Mouse (Mus musculus) kidney, postnatal 0 days (tissue): Measurements from ENCODE around the gene Immp2l. TPM values are rescaled to one million over a fixed set of nuclear protein-coding genes. Genes with fewer than 3 reads are reported as not detected.

Experiments used
- ATAC-seq: fragments of 200-750 bp; cut with Nextera tagmentation; replicated peaks from 2 replicates; pipeline ENCODE4 v1.8.0; 2017; ENCODE audit warnings: low read depth, moderate number of reproducible peaks, moderate TSS enrichment, moderate library complexity; ENCODE audit not compliant: low FRiP score
- DNase-seq: peaks from one replicate; pipeline ENCODE4 v3.0.0-alpha.2; 2016; ENCODE audit warnings: low spot score
- H3K27ac ChIP-seq: fragments of 300-500 bp; sonication (generic); 2 replicates; pipeline ENCODE4 v1.5.1; 2014; ENCODE audit warnings: mild to moderate bottlenecking
- H3K27me3 ChIP-seq: fragments of 300-500 bp; sonication (generic); 2 replicates; pipeline ENCODE4 v1.6.1; 2014; ENCODE audit warnings: low read length, mixed read lengths; ENCODE audit not compliant: insufficient read depth
- H3K36me3 ChIP-seq: fragments of 300-500 bp; sonication (generic); 2 replicates; pipeline ENCODE4 v1.6.1; 2014; ENCODE audit warnings: low read length, mixed read lengths; ENCODE audit not compliant: insufficient read depth
- H3K4me1 ChIP-seq: fragments of 300-500 bp; sonication (generic); replicated peaks from 2 replicates; pipeline ENCODE4 v1.6.1; 2014; ENCODE audit warnings: antibody characterized with exemption, low read length, mixed read lengths; ENCODE audit not compliant: insufficient read depth
- H3K4me2 ChIP-seq: fragments of 300-500 bp; sonication (generic); 2 replicates; pipeline ENCODE4 v1.6.1; 2014; ENCODE audit warnings: mild to moderate bottlenecking, low read length, moderate library complexity, mixed read lengths
- H3K4me3 ChIP-seq: fragments of 300-500 bp; sonication (generic); replicated peaks from 2 replicates; pipeline ENCODE4 v1.5.1; 2014; ENCODE audit warnings: low read depth, low read length
- H3K9ac ChIP-seq: fragments of 300-500 bp; sonication (generic); 2 replicates; pipeline ENCODE4 v1.6.1; 2014; ENCODE audit warnings: low read depth, low read length
- H3K9me3 ChIP-seq: fragments of 300-500 bp; sonication (generic); replicated peaks from 2 replicates; pipeline ENCODE4 v1.6.1; 2016; ENCODE audit warnings: low read length, inconsistent platforms, mixed read lengths
- CTCF ChIP-seq: IDR thresholded peaks from 2 replicates; pipeline ENCODE4 v1.5.1; 2016; ENCODE audit warnings: antibody characterized with exemption, low read depth, mild to moderate bottlenecking, moderate library complexity
- WGBS: fragments of 180-500 bp; shearing (Covaris S2); extraction: QIAGEN DNeasy Blood & Tissue Kit; methylation state at CpG from one replicate; pipeline ENCODE4 v1.1.7; 2014; 5-methylcytosine and 5-hydroxymethylcytosine counted together
- polyA plus RNA-seq: library from polyadenylated mRNA; unstranded; fragments of >200 nt; fragmentation: Nextera tagmentation; extraction: Ambion mirVana; gene quantifications from 2 replicates; pipeline ENCODE4 v1.2.1, GENCODE M21; 2015

The Immp2l gene
- polyA plus RNA-seq, 1 experiment from 2014 or later, result 8.7 TPM

DNA sequence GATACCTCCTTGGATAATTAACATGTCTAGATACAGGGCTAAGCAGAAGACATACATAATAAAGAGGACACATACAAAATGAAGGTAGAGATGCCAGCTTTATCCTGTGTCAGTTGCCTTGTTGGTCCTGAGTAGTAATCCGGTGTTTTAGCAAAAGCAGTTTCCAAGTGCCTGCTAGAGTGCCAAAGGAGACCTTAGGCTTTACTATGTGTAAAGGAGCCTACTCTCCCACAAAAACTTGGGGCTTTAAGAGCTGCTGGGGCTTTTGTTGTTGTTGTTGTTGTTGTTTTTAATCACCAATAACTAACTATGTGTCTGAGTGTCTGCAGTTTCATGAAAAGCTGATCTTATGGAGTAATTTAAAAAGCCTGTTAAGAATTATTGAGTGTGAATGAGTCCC is 702.8 kb downstream of the Immp2l start:
- H3K4me2 ChIP-seq, result no peak overlapping the region
- H3K9me3 ChIP-seq, result no peaks in the 10 kb centered on the region
- H3K36me3 ChIP-seq, result no peaks in the 10 kb centered on the region
- ATAC-seq (no peak), DNase-seq (no peak)
- WGBS, result 76% methylated on average over 1 of the region's 1 CpGs
- no peak overlapping the region for H3K4me3 ChIP-seq
- H3K9ac ChIP-seq, result no peak overlapping the region
- TF ChIP-seq CTCF, result no peak
- H3K4me1 ChIP-seq, result no peaks in the 10 kb centered on the region
- H3K27me3 ChIP-seq, result no peaks in the 10 kb centered on the region
- H3K27ac ChIP-seq, result no peak overlapping the region

DNA sequence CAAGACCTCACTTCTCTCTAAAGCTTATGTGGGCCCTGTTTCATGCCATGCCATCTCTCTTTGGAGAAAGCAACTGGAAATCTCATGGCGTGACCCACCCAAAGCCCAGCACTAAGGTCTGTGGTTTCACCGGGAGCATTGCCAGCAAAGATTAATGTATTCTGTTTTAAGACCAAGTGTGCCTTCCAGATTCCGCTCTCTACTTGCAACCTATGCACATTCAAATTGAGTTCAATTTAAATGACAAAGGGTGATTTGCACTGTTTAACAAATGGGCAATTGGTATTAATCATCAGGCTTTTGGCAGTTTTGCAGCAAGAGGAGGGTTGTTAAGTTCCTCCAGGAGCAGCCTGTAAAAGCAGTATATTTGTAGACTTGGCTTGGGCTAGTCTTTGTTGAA is 703.3 kb downstream of the Immp2l start:
- Histone ChIP-seq H3K9me3 (no peaks in the 10 kb centered on the region), H3K4me1 (no peaks in the 10 kb centered on the region), H3K4me2 (no peak overlapping the region), H3K4me3 (no peak overlapping the region), H3K27ac (no peak overlapping the region), H3K27me3 (no peaks in the 10 kb centered on the region), H3K36me3 (no peaks in the 10 kb centered on the region), H3K9ac (no peak overlapping the region)
- TF ChIP-seq CTCF, result no peak
- WGBS, result 43% methylated on average over 3 of the region's 3 CpGs
- ATAC-seq (no peak), DNase-seq (peak; percentile 28)

DNA sequence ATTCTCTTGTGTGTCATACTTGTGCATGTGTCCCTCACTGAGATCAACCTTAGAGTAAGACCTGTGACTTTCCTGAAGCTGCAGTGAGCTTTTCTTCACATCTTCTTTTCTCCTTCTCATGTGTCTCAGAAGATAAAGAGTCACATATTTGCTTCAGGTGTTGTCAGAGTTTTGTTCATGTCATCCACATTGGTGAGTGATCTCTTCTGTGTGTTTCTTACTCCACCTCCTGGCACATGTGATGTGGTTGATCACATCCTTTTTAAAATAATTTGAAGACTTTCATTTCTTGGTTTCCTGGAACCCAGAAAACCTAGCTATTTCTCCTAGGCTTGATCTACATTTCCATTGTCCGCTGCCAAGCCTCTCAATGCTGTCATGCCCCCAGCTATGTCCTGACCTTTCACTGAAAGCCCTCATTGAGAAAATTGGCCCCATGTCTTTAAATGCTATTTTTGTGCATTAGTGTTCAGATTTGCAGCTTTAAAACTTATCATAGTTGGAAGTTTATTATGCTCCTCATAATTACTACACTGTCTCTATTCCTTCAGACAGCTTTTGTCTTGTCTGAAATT is 704.0 kb downstream of the Immp2l start:
- Histone ChIP-seq H3K9me3 (no peaks in the 10 kb centered on the region), H3K36me3 (no peaks in the 10 kb centered on the region), H3K4me3 (no peak overlapping the region), H3K27me3 (no peaks in the 10 kb centered on the region), H3K27ac (no peak overlapping the region), H3K9ac (no peak overlapping the region), H3K4me2 (no peak overlapping the region), H3K4me1 (no peaks in the 10 kb centered on the region)
- TF ChIP-seq CTCF, result no peak
- no peak for DNase-seq
- ATAC-seq, result no peak
- 92% methylated on average over 1 of the region's 1 CpGs for WGBS

DNA sequence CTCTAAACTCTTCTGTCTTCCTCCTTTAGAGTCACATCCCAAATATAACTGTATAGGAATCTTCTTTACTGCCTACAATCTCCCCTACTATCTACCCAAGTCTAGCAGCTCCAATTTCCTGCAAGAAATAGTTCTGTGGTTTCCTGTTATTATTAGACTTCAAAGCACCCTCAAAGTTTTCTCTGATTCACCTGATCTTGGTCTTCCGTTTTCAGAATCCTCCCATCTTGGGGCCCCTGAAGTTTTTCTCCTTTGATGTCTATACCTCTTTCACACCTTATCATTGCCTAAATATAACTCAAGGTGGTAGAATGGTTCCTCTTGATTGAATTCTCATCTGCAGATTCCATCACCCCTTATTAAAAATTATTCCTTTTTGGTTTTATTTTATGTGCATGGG is 704.6 kb downstream of the Immp2l start:
- ATAC-seq, result no peak

DNA sequence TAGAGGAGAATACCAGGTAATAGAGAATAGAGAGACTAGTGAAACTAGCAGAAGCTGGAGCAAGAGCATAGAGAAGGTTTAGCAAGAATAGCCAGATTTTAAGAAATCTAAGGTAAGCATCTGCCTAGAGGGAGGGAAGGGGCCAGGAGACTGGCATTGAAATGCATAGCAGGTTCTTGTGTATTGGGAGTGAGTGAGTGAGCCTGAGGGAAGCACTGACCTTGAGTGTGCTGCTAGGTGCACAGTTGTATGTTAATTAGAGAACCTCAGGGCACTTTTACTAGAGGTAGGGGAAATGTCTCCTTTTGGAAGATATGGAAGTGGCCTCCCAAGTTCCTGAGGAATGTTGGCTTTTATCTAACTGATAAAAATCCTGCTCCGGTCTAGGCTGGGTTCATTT is 705.9 kb downstream of the Immp2l start:
- Histone ChIP-seq H3K36me3 (no peaks in the 10 kb centered on the region), H3K27me3 (no peaks in the 10 kb centered on the region), H3K4me3 (no peak overlapping the region), H3K9me3 (no peaks in the 10 kb centered on the region), H3K27ac (no peak overlapping the region), H3K9ac (no peak overlapping the region), H3K4me1 (no peaks in the 10 kb centered on the region), H3K4me2 (no peak overlapping the region)
- ATAC-seq, result no peak
- DNase-seq, result no peak
- no peak for TF ChIP-seq CTCF
- WGBS, result 86% methylated on average over 1 of the region's 1 CpGs

More for the DNA sequence above, 704.6 kb downstream of the Immp2l start:
- H3K36me3 ChIP-seq, result no peaks in the 10 kb centered on the region
- H3K27me3 ChIP-seq, result no peaks in the 10 kb centered on the region
- no peak for TF ChIP-seq CTCF
- 58% methylated on average over 1 of the region's 1 CpGs for WGBS
- H3K4me3 ChIP-seq, result no peak overlapping the region
- no peak overlapping the region for H3K27ac ChIP-seq
- H3K9ac ChIP-seq, result no peak overlapping the region
- H3K4me2 ChIP-seq, result no peak overlapping the region
- no peak for DNase-seq
- H3K9me3 ChIP-seq, result no peaks in the 10 kb centered on the region
- H3K4me1 ChIP-seq, result no peaks in the 10 kb centered on the region

DNA sequence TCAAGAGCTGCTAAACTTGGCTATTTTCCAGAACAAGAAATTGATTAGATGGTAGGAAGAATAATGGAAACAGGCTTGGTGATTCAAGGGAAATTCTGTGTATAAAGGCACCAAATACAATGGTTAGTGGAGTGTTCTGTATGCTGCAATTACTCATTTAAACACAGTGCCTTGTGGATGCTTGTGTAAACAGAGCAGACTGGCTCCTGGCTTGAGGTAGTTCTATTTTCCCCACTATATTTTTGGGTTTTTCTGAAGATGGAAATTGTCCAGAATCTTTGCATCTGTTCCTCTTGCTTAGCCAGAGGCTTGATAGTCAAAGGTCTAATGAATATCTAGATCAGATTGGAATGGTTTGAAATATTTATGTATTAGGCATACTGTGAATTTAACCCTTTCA is 709.3 kb downstream of the Immp2l start:
- no peaks in the 10 kb centered on the region for H3K4me1 ChIP-seq

DNA sequence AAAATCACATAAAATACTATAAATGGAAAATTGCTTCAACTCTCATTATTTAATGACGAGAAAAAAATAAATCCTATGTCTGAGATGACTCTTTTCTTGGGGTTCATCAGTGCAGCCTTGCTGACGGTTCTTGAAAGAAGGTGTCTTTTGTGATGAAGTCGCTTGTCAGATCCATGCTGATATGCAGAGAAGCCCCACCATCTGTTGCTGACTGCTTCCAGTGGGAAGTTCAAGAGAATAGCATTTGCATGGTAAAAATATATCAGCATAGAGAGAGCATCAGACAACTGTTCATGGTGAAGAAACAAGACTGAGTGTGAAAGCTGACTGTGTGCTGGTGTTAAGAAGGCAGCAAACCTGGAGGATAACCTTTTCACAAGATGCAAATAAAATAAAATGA is 719.0 kb downstream of the Immp2l start:
- Histone ChIP-seq H3K27me3 (no peaks in the 10 kb centered on the region), H3K27ac (no peak overlapping the region), H3K4me3 (no peak overlapping the region), H3K9me3 (no peaks in the 10 kb centered on the region), H3K36me3 (no peaks in the 10 kb centered on the region), H3K4me1 (no peaks in the 10 kb centered on the region), H3K4me2 (no peak overlapping the region), H3K9ac (no peak overlapping the region)
- no peak for DNase-seq
- ATAC-seq, result no peak
- WGBS, result 78% methylated on average over 3 of the region's 3 CpGs
- TF ChIP-seq CTCF, result no peak

More for the DNA sequence above, 709.3 kb downstream of the Immp2l start:
- Histone ChIP-seq H3K4me3 (no peak overlapping the region), H3K27me3 (no peaks in the 10 kb centered on the region), H3K9ac (no peak overlapping the region), H3K27ac (no peak overlapping the region), H3K9me3 (no peaks in the 10 kb centered on the region), H3K36me3 (no peaks in the 10 kb centered on the region), H3K4me2 (no peak overlapping the region)
- ATAC-seq, result no peak
- no peak for DNase-seq
- TF ChIP-seq CTCF, result no peak
